Mouse (Mus musculus): ENCODE results near the gene Atp4a. TPM values are rescaled to one million over a fixed set of nuclear protein-coding genes. Genes with fewer than 3 reads are reported as not detected.
A peak's percentile ranks its signal among the peaks of the same experiment; 100 is the strongest.

Atp4a gene
- total and polyA plus RNA-seq, 2 experiments from 2014 or later, result 0.04 TPM; not detected in 1

DNA sequence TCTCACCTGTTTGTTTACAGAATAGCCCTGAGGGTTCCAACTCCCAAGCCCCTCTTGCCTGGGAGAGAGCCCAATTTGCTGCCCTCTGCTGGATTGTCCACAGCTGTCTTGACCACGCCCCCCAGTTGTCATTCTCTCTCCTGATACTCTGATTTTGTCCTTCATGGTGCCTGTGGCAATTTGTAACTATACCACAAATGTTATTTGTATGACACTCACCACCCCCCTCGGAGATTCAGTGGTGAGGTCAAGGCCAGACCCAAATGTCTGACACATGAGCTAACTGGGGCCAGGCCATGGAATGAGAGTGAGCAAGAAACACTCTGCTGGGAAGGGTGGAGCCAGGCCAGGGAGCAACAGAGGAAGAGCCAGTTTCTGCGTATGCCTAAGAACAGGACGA, 46.8 kb downstream of the Atp4a start:
- 37% methylated on average over 4 of the region's 4 CpGs for WGBS
- DNase-seq (ENCODE audit: low spot score) (no peak), ATAC-seq (ENCODE audit: insufficient read depth, low read depth) (peak; percentile 68)
- Histone ChIP-seq H3K9ac (replicated peaks; ENCODE audit: low read depth, low read length) (no peak overlapping the region), H3K36me3 (replicated peaks; ENCODE audit: control insufficient read depth, insufficient read depth, low read length) (no peaks in the 10 kb centered on the region), H3K4me2 (ENCODE audit: low read depth, low read length) (no peak overlapping the region), H3K27ac (ENCODE audit: low read depth) (no peak overlapping the region), H3K27me3 (ENCODE audit: control insufficient read depth, insufficient read depth, low read length) (no peaks in the 10 kb centered on the region), H3K9me3 (replicated peaks; ENCODE audit: control insufficient read depth, low read length) (peaks cover 5% of the 10 kb centered on the region; the same call in 1 of the 2 replicates), H3K4me3 (ENCODE audit: low read depth, low read length) (no peak overlapping the region), H3K4me1 (ENCODE audit: control insufficient read depth, insufficient read depth) (no peaks in the 10 kb centered on the region)
- TF ChIP-seq EP300 (IDR thresholded peaks at IDR 0.05; ENCODE audit: low read depth) (no peak), CTCF (IDR thresholded peaks at IDR 0.05; ENCODE audit: low read depth) (peak; percentile 55)

GRCm38 (mm10) chr7:30761769-30762352, 49.9 kb downstream of the Atp4a start:
- no peaks in the 10 kb centered on the region for H3K9me3 ChIP-seq (replicated peaks; ENCODE audit: control insufficient read depth, low read length)
- no peak overlapping the region for H3K4me3 ChIP-seq (ENCODE audit: low read depth, low read length)
- DNase-seq (ENCODE audit: low spot score), result no peak
- ATAC-seq (ENCODE audit: insufficient read depth, low read depth), result no peak
- WGBS, result 28% methylated on average over 4 of the region's 4 CpGs
- no peak overlapping the region for H3K4me2 ChIP-seq (ENCODE audit: low read depth, low read length)
- TF ChIP-seq CTCF (IDR thresholded peaks at IDR 0.05; ENCODE audit: low read depth) (no peak), EP300 (IDR thresholded peaks at IDR 0.05; ENCODE audit: low read depth) (no peak)
- no peaks in the 10 kb centered on the region for H3K4me1 ChIP-seq (ENCODE audit: control insufficient read depth, insufficient read depth)
- no peaks in the 10 kb centered on the region for H3K36me3 ChIP-seq (replicated peaks; ENCODE audit: control insufficient read depth, insufficient read depth, low read length)
- no peak overlapping the region for H3K27ac ChIP-seq (ENCODE audit: low read depth)
- 0 out of 2 replicates have a peak, but pooled peaks cover 4% of the 10 kb centered on the region for H3K27me3 ChIP-seq (ENCODE audit: control insufficient read depth, insufficient read depth, low read length)
- H3K9ac ChIP-seq (replicated peaks; ENCODE audit: low read depth, low read length), result no peak overlapping the region

- TF ChIP-seq EP300 (IDR thresholded peaks at IDR 0.05; ENCODE audit: low read depth), result no peak
- no peak for TF ChIP-seq CTCF (IDR thresholded peaks at IDR 0.05; ENCODE audit: low read depth)
- Histone ChIP-seq H3K4me2 (ENCODE audit: low read depth, low read length) (no peak within 1 kb of the TSS), H3K9ac (replicated peaks; ENCODE audit: low read depth, low read length) (no peak within 1 kb of the TSS), H3K9me3 (replicated peaks; ENCODE audit: control insufficient read depth, low read length) (no peaks in the 10 kb centered on the region), H3K27ac (ENCODE audit: low read depth) (no peak within 1 kb of the TSS), H3K27me3 (ENCODE audit: control insufficient read depth, insufficient read depth, low read length) (0 out of 2 replicates have a peak, but pooled peaks cover 4% of the 10 kb centered on the region), H3K4me1 (ENCODE audit: control insufficient read depth, insufficient read depth) (no peaks in the 10 kb centered on the region), H3K4me3 (ENCODE audit: low read depth, low read length) (no peak within 1 kb of the TSS), H3K36me3 (replicated peaks; ENCODE audit: control insufficient read depth, insufficient read depth, low read length) (no peaks in the 10 kb centered on the region)
- no peak for DNase-seq (ENCODE audit: low spot score)
- 63% methylated on average over 5 of the region's 5 CpGs for WGBS
- no peak for ATAC-seq (ENCODE audit: insufficient read depth, low read depth)
These were observed 51.4 kb downstream of the Atp4a start, which contains the start of gene Dmkn for GRCm38 (mm10) chr7:30763456-30763855. TSS of gene Dmkn (plus strand) at chr7:30763756.

GRCm38 (mm10) chr7:30765173-30765572, 53.2 kb downstream of the Atp4a start:
- ATAC-seq (ENCODE audit: insufficient read depth, low read depth), result no peak
- Histone ChIP-seq H3K9me3 (replicated peaks; ENCODE audit: control insufficient read depth, low read length) (no peaks in the 10 kb centered on the region), H3K4me2 (ENCODE audit: low read depth, low read length) (peak overlapping the region; percentile 10; the same call in 1 of the 2 replicates), H3K9ac (replicated peaks; ENCODE audit: low read depth, low read length) (no peak overlapping the region), H3K4me1 (ENCODE audit: control insufficient read depth, insufficient read depth) (no peaks in the 10 kb centered on the region), H3K36me3 (replicated peaks; ENCODE audit: control insufficient read depth, insufficient read depth, low read length) (no peaks in the 10 kb centered on the region), H3K4me3 (ENCODE audit: low read depth, low read length) (no peak overlapping the region), H3K27me3 (ENCODE audit: control insufficient read depth, insufficient read depth, low read length) (0 out of 2 replicates have a peak, but pooled peaks cover 4% of the 10 kb centered on the region), H3K27ac (ENCODE audit: low read depth) (no peak overlapping the region)
- no peak for DNase-seq (ENCODE audit: low spot score)
- 41% methylated on average over 11 of the region's 11 CpGs for WGBS
- TF ChIP-seq EP300 (IDR thresholded peaks at IDR 0.05; ENCODE audit: low read depth) (no peak), CTCF (IDR thresholded peaks at IDR 0.05; ENCODE audit: low read depth) (no peak)

GRCm38 (mm10) chr7:30766408-30766807, 54.4 kb downstream of the Atp4a start:
- no peak for ATAC-seq (ENCODE audit: insufficient read depth, low read depth)
- Histone ChIP-seq H3K9me3 (replicated peaks; ENCODE audit: control insufficient read depth, low read length) (no peaks in the 10 kb centered on the region), H3K4me1 (ENCODE audit: control insufficient read depth, insufficient read depth) (no peaks in the 10 kb centered on the region), H3K27me3 (ENCODE audit: control insufficient read depth, insufficient read depth, low read length) (0 out of 2 replicates have a peak, but pooled peaks cover 4% of the 10 kb centered on the region), H3K36me3 (replicated peaks; ENCODE audit: control insufficient read depth, insufficient read depth, low read length) (no peaks in the 10 kb centered on the region), H3K4me2 (ENCODE audit: low read depth, low read length) (no peak overlapping the region), H3K9ac (replicated peaks; ENCODE audit: low read depth, low read length) (no peak overlapping the region), H3K4me3 (ENCODE audit: low read depth, low read length) (no peak overlapping the region), H3K27ac (ENCODE audit: low read depth) (no peak overlapping the region)
- DNase-seq (ENCODE audit: low spot score), result no peak
- 90% methylated on average over 4 of the region's 4 CpGs for WGBS
- no peak for TF ChIP-seq EP300 (IDR thresholded peaks at IDR 0.05; ENCODE audit: low read depth)
- TF ChIP-seq CTCF (IDR thresholded peaks at IDR 0.05; ENCODE audit: low read depth), result no peak

DNA sequence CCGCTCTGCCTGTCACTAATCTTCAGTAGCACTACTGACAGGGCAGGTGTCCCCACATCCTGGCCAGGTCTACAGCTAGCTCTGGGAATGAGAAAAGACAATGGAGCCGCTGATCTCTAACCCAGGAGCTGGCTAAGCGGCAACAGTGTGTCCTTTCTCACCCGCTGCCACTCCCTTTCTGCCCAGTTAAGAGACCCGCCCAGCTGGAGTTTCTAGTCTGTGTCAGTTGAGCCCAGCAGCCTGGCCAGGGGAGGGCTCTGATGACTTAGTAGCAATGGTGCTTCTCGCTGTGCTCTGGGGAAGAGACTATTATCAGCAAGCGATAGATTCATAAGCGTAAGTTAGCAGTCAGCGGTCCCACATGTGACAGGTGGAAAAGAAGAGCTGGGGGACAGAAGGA, 57.2 kb downstream of the Atp4a start:
- H3K4me3 ChIP-seq (ENCODE audit: low read depth, low read length), result no peak overlapping the region
- no peaks in the 10 kb centered on the region for H3K36me3 ChIP-seq (replicated peaks; ENCODE audit: control insufficient read depth, insufficient read depth, low read length)
- 0 out of 2 replicates have a peak, but pooled peaks cover 4% of the 10 kb centered on the region for H3K27me3 ChIP-seq (ENCODE audit: control insufficient read depth, insufficient read depth, low read length)
- TF ChIP-seq CTCF (IDR thresholded peaks at IDR 0.05; ENCODE audit: low read depth) (no peak), EP300 (IDR thresholded peaks at IDR 0.05; ENCODE audit: low read depth) (no peak)
- H3K4me1 ChIP-seq (ENCODE audit: control insufficient read depth, insufficient read depth), result no peaks in the 10 kb centered on the region
- WGBS, result 24% methylated on average over 9 of the region's 9 CpGs
- no peak overlapping the region for H3K27ac ChIP-seq (ENCODE audit: low read depth)
- ATAC-seq (ENCODE audit: insufficient read depth, low read depth) (no peak), DNase-seq (ENCODE audit: low spot score) (no peak)
- no peaks in the 10 kb centered on the region for H3K9me3 ChIP-seq (replicated peaks; ENCODE audit: control insufficient read depth, low read length)
- no peak overlapping the region for H3K9ac ChIP-seq (replicated peaks; ENCODE audit: low read depth, low read length)
- H3K4me2 ChIP-seq (ENCODE audit: low read depth, low read length), result no peak overlapping the region

Other genes starting within 250 kb of the Atp4a start
Only the 30 nearest of the 31 such genes appear.
- gene Prodh2, start 218.6 kb upstream of the Atp4a start, total RNA-seq (2014; rRNA removed; ENCODE audit: low replicate concordance), result not detected in 2 replicates
- gene Prodh2, start 218.6 kb upstream of the Atp4a start, polyA plus RNA-seq (2015; fragmentation: Nextera tagmentation; extraction: Ambion mirVana), result not detected in 2 replicates
- gene Arhgap33, start 177.1 kb upstream of the Atp4a start, total RNA-seq (2014; rRNA removed; ENCODE audit: low replicate concordance), result 0.31 and 4.3 TPM in 2 replicates
- gene Arhgap33, start 177.1 kb upstream of the Atp4a start, polyA plus RNA-seq (2015; fragmentation: Nextera tagmentation; extraction: Ambion mirVana), result 0.80 and 1.0 TPM in 2 replicates
- gene Hspb6, start 160.0 kb upstream of the Atp4a start, total RNA-seq (2014; rRNA removed; ENCODE audit: low replicate concordance), result 72.0 and 93.3 TPM in 2 replicates
- gene Hspb6, start 160.0 kb upstream of the Atp4a start, polyA plus RNA-seq (2015; fragmentation: Nextera tagmentation; extraction: Ambion mirVana), result 339 and 340 TPM in 2 replicates
- 6.5 and 7.1 TPM in 2 replicates for gene Proser3, start 159.9 kb upstream of the Atp4a start, total RNA-seq (2014; rRNA removed; ENCODE audit: low replicate concordance)
- 2.5 and 3.2 TPM in 2 replicates for gene Proser3, start 159.9 kb upstream of the Atp4a start, polyA plus RNA-seq (2015; fragmentation: Nextera tagmentation; extraction: Ambion mirVana)
- gene Lin37, start 152.4 kb upstream of the Atp4a start, total RNA-seq (2014; rRNA removed; ENCODE audit: low replicate concordance), result 11.9 and 19.7 TPM in 2 replicates
- 26.2 and 27.1 TPM in 2 replicates for gene Lin37, start 152.4 kb upstream of the Atp4a start, polyA plus RNA-seq (2015; fragmentation: Nextera tagmentation; extraction: Ambion mirVana)
- 36.9 and 41.9 TPM in 2 replicates for gene U2af1l4, start 148.9 kb upstream of the Atp4a start, total RNA-seq (2014; rRNA removed; ENCODE audit: low replicate concordance)
- gene U2af1l4, start 148.9 kb upstream of the Atp4a start, polyA plus RNA-seq (2015; fragmentation: Nextera tagmentation; extraction: Ambion mirVana), result 120 and 123 TPM in 2 replicates
- gene Gm49396, start 148.9 kb upstream of the Atp4a start, total RNA-seq (2014; rRNA removed; ENCODE audit: low replicate concordance), result 0.08 and 0.61 TPM in 2 replicates
- 3.0 and 3.4 TPM in 2 replicates for gene Gm49396, start 148.9 kb upstream of the Atp4a start, polyA plus RNA-seq (2015; fragmentation: Nextera tagmentation; extraction: Ambion mirVana)
- 106 and 130 TPM in 2 replicates for gene Psenen, start 148.6 kb upstream of the Atp4a start, total RNA-seq (2014; rRNA removed; ENCODE audit: low replicate concordance)
- gene Psenen, start 148.6 kb upstream of the Atp4a start, polyA plus RNA-seq (2015; fragmentation: Nextera tagmentation; extraction: Ambion mirVana), result 130 and 133 TPM in 2 replicates
- gene Igflr1, start 146.8 kb upstream of the Atp4a start, total RNA-seq (2014; rRNA removed; ENCODE audit: low replicate concordance), result 0.54 and 3.3 TPM in 2 replicates
- gene Igflr1, start 146.8 kb upstream of the Atp4a start, polyA plus RNA-seq (2015; fragmentation: Nextera tagmentation; extraction: Ambion mirVana), result 0.94 and 1.9 TPM in 2 replicates
- gene Kmt2b, start 123.5 kb upstream of the Atp4a start, total RNA-seq (2014; rRNA removed; ENCODE audit: low replicate concordance), result 12.1 and 13.4 TPM in 2 replicates
- 2.9 and 3.2 TPM in 2 replicates for gene Kmt2b, start 123.5 kb upstream of the Atp4a start, polyA plus RNA-seq (2015; fragmentation: Nextera tagmentation; extraction: Ambion mirVana)
- not detected in 2 replicates for gene Zbtb32, start 113.3 kb upstream of the Atp4a start, total RNA-seq (2014; rRNA removed; ENCODE audit: low replicate concordance)
- gene Zbtb32, start 113.3 kb upstream of the Atp4a start, polyA plus RNA-seq (2015; fragmentation: Nextera tagmentation; extraction: Ambion mirVana), result 0.11 and 0.27 TPM in 2 replicates
- gene Upk1a, start 99.4 kb upstream of the Atp4a start, total RNA-seq (2014; rRNA removed; ENCODE audit: low replicate concordance), result 1.1 and 73.4 TPM in 2 replicates
- gene Upk1a, start 99.4 kb upstream of the Atp4a start, polyA plus RNA-seq (2015; fragmentation: Nextera tagmentation; extraction: Ambion mirVana), result 0.56 and 0.60 TPM in 2 replicates
- 1,408 and 1,527 TPM in 2 replicates for gene Cox6b1, start 86.1 kb upstream of the Atp4a start, total RNA-seq (2014; rRNA removed; ENCODE audit: low replicate concordance)
- 4,395 and 4,405 TPM in 2 replicates for gene Cox6b1, start 86.1 kb upstream of the Atp4a start, polyA plus RNA-seq (2015; fragmentation: Nextera tagmentation; extraction: Ambion mirVana)
- not detected in 2 replicates for gene Etv2, start 76.4 kb upstream of the Atp4a start, total RNA-seq (2014; rRNA removed; ENCODE audit: low replicate concordance)
- not detected in 2 replicates for gene Etv2, start 76.4 kb upstream of the Atp4a start, polyA plus RNA-seq (2015; fragmentation: Nextera tagmentation; extraction: Ambion mirVana)
- gene Rbm42, start 61.9 kb upstream of the Atp4a start, total RNA-seq (2014; rRNA removed; ENCODE audit: low replicate concordance), result 93.4 and 114 TPM in 2 replicates
- 71.3 and 71.6 TPM in 2 replicates for gene Rbm42, start 61.9 kb upstream of the Atp4a start, polyA plus RNA-seq (2015; fragmentation: Nextera tagmentation; extraction: Ambion mirVana)
- gene Haus5, start 47.2 kb upstream of the Atp4a start, total RNA-seq (2014; rRNA removed; ENCODE audit: low replicate concordance), result 17.5 and 19.8 TPM in 2 replicates
- gene Haus5, start 47.2 kb upstream of the Atp4a start, polyA plus RNA-seq (2015; fragmentation: Nextera tagmentation; extraction: Ambion mirVana), result 9.5 and 10.5 TPM in 2 replicates
- gene Pmis2, start 40.6 kb upstream of the Atp4a start, total RNA-seq (2014; rRNA removed; ENCODE audit: low replicate concordance), result not detected in 2 replicates
- gene Pmis2, start 40.6 kb upstream of the Atp4a start, polyA plus RNA-seq (2015; fragmentation: Nextera tagmentation; extraction: Ambion mirVana), result not detected in 2 replicates
- 1.5 and 6.6 TPM in 2 replicates for gene 2200002J24Rik, start 13.3 kb upstream of the Atp4a start, total RNA-seq (2014; rRNA removed; ENCODE audit: low replicate concordance)
- gene 2200002J24Rik, start 13.3 kb upstream of the Atp4a start, polyA plus RNA-seq (2015; fragmentation: Nextera tagmentation; extraction: Ambion mirVana), result 5.8 and 6.4 TPM in 2 replicates
- gene Tmem147, start 17.3 kb downstream of the Atp4a start, total RNA-seq (2014; rRNA removed; ENCODE audit: low replicate concordance), result 228 and 261 TPM in 2 replicates
- gene Tmem147, start 17.3 kb downstream of the Atp4a start, polyA plus RNA-seq (2015; fragmentation: Nextera tagmentation; extraction: Ambion mirVana), result 283 and 304 TPM in 2 replicates
- gene Gapdhs, start 31.5 kb downstream of the Atp4a start, total RNA-seq (2014; rRNA removed; ENCODE audit: low replicate concordance), result not detected in 2 replicates
- gene Gapdhs, start 31.5 kb downstream of the Atp4a start, polyA plus RNA-seq (2015; fragmentation: Nextera tagmentation; extraction: Ambion mirVana), result 0.16 TPM in 1 of 2 replicates, not detected in the other
- 0.23 and 4.6 TPM in 2 replicates for gene Sbsn, start 39.3 kb downstream of the Atp4a start, total RNA-seq (2014; rRNA removed; ENCODE audit: low replicate concordance)
- gene Sbsn, start 39.3 kb downstream of the Atp4a start, polyA plus RNA-seq (2015; fragmentation: Nextera tagmentation; extraction: Ambion mirVana), result 2.5 and 2.6 TPM in 2 replicates
- gene Dmkn, start 51.5 kb downstream of the Atp4a start, total RNA-seq (2014; rRNA removed; ENCODE audit: low replicate concordance), result 1.1 and 8.1 TPM in 2 replicates
- 10.4 and 13.8 TPM in 2 replicates for gene Dmkn, start 51.5 kb downstream of the Atp4a start, polyA plus RNA-seq (2015; fragmentation: Nextera tagmentation; extraction: Ambion mirVana)
- not detected in 2 replicates for gene Krtdap, start 75.7 kb downstream of the Atp4a start, total RNA-seq (2014; rRNA removed; ENCODE audit: low replicate concordance)
- 0.40 and 1.3 TPM in 2 replicates for gene Krtdap, start 75.7 kb downstream of the Atp4a start, polyA plus RNA-seq (2015; fragmentation: Nextera tagmentation; extraction: Ambion mirVana)
- not detected in 2 replicates for gene Ffar2, start 111.6 kb downstream of the Atp4a start, total RNA-seq (2014; rRNA removed; ENCODE audit: low replicate concordance)
- 0.05 TPM in 2 replicates for gene Ffar2, start 111.6 kb downstream of the Atp4a start, polyA plus RNA-seq (2015; fragmentation: Nextera tagmentation; extraction: Ambion mirVana)
- gene Ffar3, start 144.0 kb downstream of the Atp4a start, total RNA-seq (2014; rRNA removed; ENCODE audit: low replicate concordance), result not detected in 2 replicates
- gene Ffar3, start 144.0 kb downstream of the Atp4a start, polyA plus RNA-seq (2015; fragmentation: Nextera tagmentation; extraction: Ambion mirVana), result not detected in 2 replicates
- not detected in 2 replicates for gene Ffar1, start 149.4 kb downstream of the Atp4a start, total RNA-seq (2014; rRNA removed; ENCODE audit: low replicate concordance)
- not detected in 2 replicates for gene Ffar1, start 149.4 kb downstream of the Atp4a start, polyA plus RNA-seq (2015; fragmentation: Nextera tagmentation; extraction: Ambion mirVana)
- gene Cd22, start 168.1 kb downstream of the Atp4a start, total RNA-seq (2014; rRNA removed; ENCODE audit: low replicate concordance), result not detected in 2 replicates
- gene Cd22, start 168.1 kb downstream of the Atp4a start, polyA plus RNA-seq (2015; fragmentation: Nextera tagmentation; extraction: Ambion mirVana), result 0.08 and 0.23 TPM in 2 replicates
- 0.38 and 1.2 TPM in 2 replicates for gene Mag, start 202.7 kb downstream of the Atp4a start, total RNA-seq (2014; rRNA removed; ENCODE audit: low replicate concordance)
- gene Mag, start 202.7 kb downstream of the Atp4a start, polyA plus RNA-seq (2015; fragmentation: Nextera tagmentation; extraction: Ambion mirVana), result 0.07 and 0.10 TPM in 2 replicates
- gene Hamp2, start 212.5 kb downstream of the Atp4a start, total RNA-seq (2014; rRNA removed; ENCODE audit: low replicate concordance), result not detected in 2 replicates
- gene Hamp2, start 212.5 kb downstream of the Atp4a start, polyA plus RNA-seq (2015; fragmentation: Nextera tagmentation; extraction: Ambion mirVana), result 0.44 TPM in 1 of 2 replicates, not detected in the other
- gene Hamp, start 231.8 kb downstream of the Atp4a start, total RNA-seq (2014; rRNA removed; ENCODE audit: low replicate concordance), result 42.0 TPM in 1 of 2 replicates, not detected in the other
- 1.7 and 4.0 TPM in 2 replicates for gene Hamp, start 231.8 kb downstream of the Atp4a start, polyA plus RNA-seq (2015; fragmentation: Nextera tagmentation; extraction: Ambion mirVana)